Comparison of ENCODE assay signal across 8 mouse cellular contexts in genomic region chr9:44477339-44478228, GRCm38 (mm10). TPM values are rescaled to one million over a fixed set of nuclear protein-coding genes. Genes with fewer than 3 reads are reported as not detected.
DNase-seq lines count a peak whose midpoint lies in the region; ATAC-seq lines count a peak whose summit lies in the region.

No protein-coding gene starts in this region.

- no peaks in the 10 kb centered on the region for H3K9me3 ChIP-seq in forebrain, embryonic 14.5 days (replicated peaks; ENCODE audit: control insufficient read depth, low read length)
- no peaks in the 10 kb centered on the region for H3K9me3 ChIP-seq in liver, embryonic 16.5 days (replicated peaks; ENCODE audit: control insufficient read depth, low read length)
- no peaks in the 10 kb centered on the region for H3K9me3 ChIP-seq in neural tube, embryonic 12.5 days

- H3K4me2 ChIP-seq in forebrain, embryonic 14.5 days (ENCODE audit: low read length) = peak overlapping the region; percentile 99
- H3K4me2 ChIP-seq in liver, embryonic 16.5 days (ENCODE audit: low read depth, low read length) = peak overlapping the region; percentile 61
- H3K4me2 ChIP-seq in neural tube, embryonic 12.5 days (replicated peaks) = peak overlapping the region; percentile 99

- peaks cover 14% of the 10 kb centered on the region for H3K4me1 ChIP-seq in forebrain, embryonic 14.5 days (ENCODE audit: control insufficient read depth, insufficient read depth, low read length)
- H3K4me1 ChIP-seq in liver, embryonic 16.5 days (ENCODE audit: control insufficient read depth, low read depth, low read length) = peaks cover 21% of the 10 kb centered on the region
- peaks cover 26% of the 10 kb centered on the region for H3K4me1 ChIP-seq in neural tube, embryonic 12.5 days

- ATAC-seq in forebrain, embryonic 14.5 days = no peak
- no peak for ATAC-seq in liver, embryonic 16.5 days (ENCODE audit: low read depth)
- no peak for ATAC-seq in neural tube, embryonic 12.5 days (ENCODE audit: low FRiP score, low read depth)

- no peaks in the 10 kb centered on the region for H3K36me3 ChIP-seq in forebrain, embryonic 14.5 days (ENCODE audit: control insufficient read depth, insufficient read depth, low read length)
- H3K36me3 ChIP-seq in liver, embryonic 16.5 days (ENCODE audit: control insufficient read depth, insufficient read depth) = no peaks in the 10 kb centered on the region
- no peaks in the 10 kb centered on the region for H3K36me3 ChIP-seq in neural tube, embryonic 12.5 days

- peak; percentile 38 for DNase-seq in ovary, postnatal 36 days (ENCODE audit: low spot score)
- DNase-seq in ovary, postnatal 14 days (ENCODE audit: low spot score) = no peak
- peak; percentile 55 for DNase-seq in c-Kit-positive CD71-positive TER-119-positive erythroid progenitor cells, embryonic 14.5 days (ENCODE audit: low spot score)
- peak; percentile 83 for DNase-seq in forebrain, embryonic 14.5 days (ENCODE audit: low spot score)
- peak; percentile 90 for DNase-seq in induced T-regulatory cell, adult 2 months (ENCODE audit: low read depth)
- no peak for DNase-seq in T-cell, adult 2 months (ENCODE audit: low spot score)

- H3K27ac ChIP-seq in forebrain, embryonic 14.5 days (ENCODE audit: low read depth, low read length) = peak overlapping the region; percentile 98
- no peak overlapping the region for H3K27ac ChIP-seq in liver, embryonic 16.5 days (ENCODE audit: low read length)
- H3K27ac ChIP-seq in neural tube, embryonic 12.5 days = 0 out of 2 replicates have a peak overlapping the region, but pooled peaks have one; percentile 22

- no peaks in the 10 kb centered on the region for H3K27me3 ChIP-seq in forebrain, embryonic 14.5 days (replicated peaks; ENCODE audit: control insufficient read depth, insufficient read depth, low read length)
- peaks cover 40% of the 10 kb centered on the region for H3K27me3 ChIP-seq in liver, embryonic 16.5 days (ENCODE audit: control insufficient read depth, insufficient read depth, low read depth, low read length)
- 0 out of 2 replicates have a peak, but pooled peaks cover 3% of the 10 kb centered on the region for H3K27me3 ChIP-seq in neural tube, embryonic 12.5 days (replicated peaks)

- peak overlapping the region; percentile 81 for H3K4me3 ChIP-seq in forebrain, embryonic 14.5 days (ENCODE audit: low read depth, low read length)
- H3K4me3 ChIP-seq in liver, embryonic 16.5 days (ENCODE audit: low read depth, low read length) = peak overlapping the region; percentile 55
- peak overlapping the region; percentile 69 for H3K4me3 ChIP-seq in neural tube, embryonic 12.5 days

- H3K9ac ChIP-seq in forebrain, embryonic 14.5 days (ENCODE audit: low read length) = peak overlapping the region; percentile 87
- H3K9ac ChIP-seq in liver, embryonic 16.5 days (ENCODE audit: low read depth, low read length) = no peak overlapping the region; the same call in 1 of the 2 replicates
- peak overlapping the region; percentile 81; the same call in 1 of the 2 replicates for H3K9ac ChIP-seq in neural tube, embryonic 12.5 days

- WGBS in forebrain, embryonic 14.5 days = 7% methylated on average over 24 of the region's 24 CpGs
- 3% methylated on average over 24 of the region's 24 CpGs for WGBS in liver, embryonic 16.5 days (ENCODE audit: insufficient replicate concordance)
- WGBS in neural tube, embryonic 12.5 days = 5% methylated on average over 24 of the region's 24 CpGs

RNA-seq across cellular contexts. Expression of gene Bcl9l, which starts 5.0 kb away (rescaled TPM):
- polyA plus RNA-seq in forebrain, embryonic 14.5 days (2014; fragmentation: Nextera tagmentation; extraction: Ambion mirVana) = 9.9 and 13.4 TPM in 2 replicates
- polyA plus RNA-seq in liver, embryonic 16.5 days (2015; fragmentation: Nextera tagmentation; extraction: Ambion mirVana) = 2.2 TPM in 2 replicates
- polyA plus RNA-seq in neural tube, embryonic 12.5 days (2016; fragmentation: Nextera tagmentation; extraction: Ambion mirVana) = 9.3 and 10.9 TPM in 2 replicates

RNA-seq across cellular contexts. Expression of gene Upk2, which starts 22.8 kb away (rescaled TPM):
- not detected in 2 replicates for polyA plus RNA-seq in forebrain, embryonic 14.5 days (2014; fragmentation: Nextera tagmentation; extraction: Ambion mirVana)
- not detected in 2 replicates for polyA plus RNA-seq in liver, embryonic 16.5 days (2015; fragmentation: Nextera tagmentation; extraction: Ambion mirVana)
- 0.35 TPM in 1 of 2 replicates, not detected in the other for polyA plus RNA-seq in neural tube, embryonic 12.5 days (2016; fragmentation: Nextera tagmentation; extraction: Ambion mirVana)

RNA-seq across cellular contexts. Expression of gene Foxr1, which starts 36.6 kb away (rescaled TPM):
- polyA plus RNA-seq in forebrain, embryonic 14.5 days (2014; fragmentation: Nextera tagmentation; extraction: Ambion mirVana) = not detected in 2 replicates
- polyA plus RNA-seq in liver, embryonic 16.5 days (2015; fragmentation: Nextera tagmentation; extraction: Ambion mirVana) = not detected in 2 replicates
- not detected in 2 replicates for polyA plus RNA-seq in neural tube, embryonic 12.5 days (2016; fragmentation: Nextera tagmentation; extraction: Ambion mirVana)

RNA-seq across cellular contexts. Expression of gene Ccdc84, which starts 59.2 kb away (rescaled TPM):
- polyA plus RNA-seq in forebrain, embryonic 14.5 days (2014; fragmentation: Nextera tagmentation; extraction: Ambion mirVana) = 21.6 and 25.2 TPM in 2 replicates
- 12.2 and 16.3 TPM in 2 replicates for polyA plus RNA-seq in liver, embryonic 16.5 days (2015; fragmentation: Nextera tagmentation; extraction: Ambion mirVana)
- polyA plus RNA-seq in neural tube, embryonic 12.5 days (2016; fragmentation: Nextera tagmentation; extraction: Ambion mirVana) = 30.6 and 35.7 TPM in 2 replicates

Comparison
In these comparisons a context has a peak if more than half of its experiments do, and no peak if none do; other contexts are left out.
1. DNase-seq: peak in ovary, postnatal 36 days (single experiment), c-Kit-positive CD71-positive TER-119-positive erythroid progenitor cells, embryonic 14.5 days (single experiment), forebrain, embryonic 14.5 days (single experiment) and induced T-regulatory cell, adult 2 months (single experiment); none in ovary, postnatal 14 days (single experiment) and T-cell, adult 2 months (single experiment).
2. Peak in every context shown above with its lines, with median percentiles within 50 percentile points of each other: H3K4me2 ChIP-seq and H3K4me3 ChIP-seq.